Mouse (Mus musculus) cerebellum, adult (tissue): Measurements from ENCODE around the gene Atp8a2.
A peak's percentile ranks its signal among the peaks of the same experiment; 100 is the strongest.
"Not testable (repeated sequence)": the region's sequence is repeated elsewhere in the genome, so short reads cannot be mapped to it uniquely, and the experiment has no call there.

Experiments used
- ATAC-seq: cut with Nextera tagmentation; 2 replicates; pipeline ENCODE4 v1.9.2; 2017; ENCODE audit warnings: mild to moderate bottlenecking, moderate library complexity, mixed read lengths; ENCODE audit not compliant: insufficient number of reproducible peaks, low FRiP score, low TSS enrichment

The Atp8a2 gene

GRCm38 (mm10) chr14:59931412-59932058, 265.4 kb downstream of the Atp8a2 start:
- ATAC-seq, result no peak

GRCm38 (mm10) chr14:59929190-59929589, 267.8 kb downstream of the Atp8a2 start:
- ATAC-seq, result not testable (repeated sequence)

- ATAC-seq, result no peak
These were observed 268.2 kb downstream of the Atp8a2 start for GRCm38 (mm10) chr14:59928781-59929180.

GRCm38 (mm10) chr14:59927804-59928203, 269.2 kb downstream of the Atp8a2 start:
- ATAC-seq, result no peak

- ATAC-seq, result no peak
These were observed 277.1 kb downstream of the Atp8a2 start for GRCm38 (mm10) chr14:59919865-59920264.

GRCm38 (mm10) chr14:59903484-59904130, 293.4 kb downstream of the Atp8a2 start:
- ATAC-seq, result peak; percentile 93

- peak; percentile 69 for ATAC-seq
These were observed 303.0 kb downstream of the Atp8a2 start for GRCm38 (mm10) chr14:59893971-59894370.

GRCm38 (mm10) chr14:59892084-59892483, 304.9 kb downstream of the Atp8a2 start:
- no peak; the same call in 1 of the 2 replicates for ATAC-seq

- ATAC-seq, result no peak
These were observed 305.5 kb downstream of the Atp8a2 start for GRCm38 (mm10) chr14:59891491-59891890.

- ATAC-seq, result no peak
These were observed 306.2 kb downstream of the Atp8a2 start for GRCm38 (mm10) chr14:59890818-59891217.

- ATAC-seq, result no peak
These were observed 306.9 kb downstream of the Atp8a2 start for GRCm38 (mm10) chr14:59890107-59890506.

GRCm38 (mm10) chr14:59888446-59888845, 308.5 kb downstream of the Atp8a2 start:
- ATAC-seq, result no peak

GRCm38 (mm10) chr14:59888046-59888445, 308.9 kb downstream of the Atp8a2 start:
- no peak for ATAC-seq

- ATAC-seq, result no peak
These were observed 309.7 kb downstream of the Atp8a2 start for GRCm38 (mm10) chr14:59887061-59887861.

GRCm38 (mm10) chr14:59883517-59884069, 313.4 kb downstream of the Atp8a2 start:
- ATAC-seq, result no peak

GRCm38 (mm10) chr14:59880829-59881228, 316.1 kb downstream of the Atp8a2 start:
- no peak for ATAC-seq

- ATAC-seq, result no peak
These were observed 318.7 kb downstream of the Atp8a2 start for GRCm38 (mm10) chr14:59878248-59878647.

GRCm38 (mm10) chr14:59876525-59876924, 320.5 kb downstream of the Atp8a2 start:
- no peak for ATAC-seq

GRCm38 (mm10) chr14:59868369-59868768, 328.6 kb downstream of the Atp8a2 start:
- no peak for ATAC-seq

GRCm38 (mm10) chr14:59867749-59868148, 329.2 kb downstream of the Atp8a2 start:
- no peak for ATAC-seq

- ATAC-seq, result no peak
These were observed 331.0 kb downstream of the Atp8a2 start for GRCm38 (mm10) chr14:59866001-59866400.
